Mouse (Mus musculus) natural killer cell, adult 2 months (primary cell): Measurements from ENCODE around the gene Zfp947.
"Not testable (repeated sequence)": the region's sequence is repeated elsewhere in the genome, so short reads cannot be mapped to it uniquely, and the experiment has no call there.

Experiments
- DNase-seq, 2 experiments: peaks; one replicate each; pipeline ENCODE4 v3.0.0; 2022; ENCODE audit warnings: low spot score in 2 of 2

Gene Zfp947

GRCm38 (mm10) chr17:22165722-22166294 lies at the start of gene Zfp947:
Gene Zfp947, minus strand, starts transcription at chr17:22166190.
- peak; percentile 0 to 1 for DNase-seq

DNA sequence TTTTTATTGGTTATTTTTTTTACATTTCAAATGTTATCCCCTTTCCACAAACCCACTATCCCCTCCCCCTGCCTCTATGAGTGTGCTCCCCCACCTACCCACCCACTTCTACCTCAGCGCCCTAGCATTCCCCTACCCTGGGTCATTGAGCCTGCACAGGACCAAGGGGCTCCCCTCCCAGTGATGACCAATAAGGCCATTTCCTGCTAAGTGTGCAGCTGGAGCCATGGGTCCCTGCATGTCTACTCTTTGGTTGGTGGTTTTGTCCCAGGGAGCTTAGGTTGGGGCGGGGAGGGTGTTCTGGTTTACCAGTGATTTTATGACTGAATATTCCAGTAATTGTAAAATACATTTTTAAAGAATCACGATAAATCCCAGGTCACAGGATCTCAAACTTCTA lies 686 bp downstream of the Zfp947 start:
- not testable (repeated sequence) for DNase-seq

GRCm38 (mm10) chr17:22153951-22154350 lies 12.0 kb downstream of the Zfp947 start:
- DNase-seq = not testable (repeated sequence)

- no peak for DNase-seq
Observed at GRCm38 (mm10) chr17:22118770-22119169, 47.2 kb downstream of the Zfp947 start.
